Mouse (Mus musculus) urinary bladder, adult 18-20 months (tissue): ENCODE measurements around the gene Vegfb.

ENCODE experiments used
- DNase-seq, 2 experiments: peaks; one replicate each; pipeline ENCODE4 v3.0.0; 2022; ENCODE audit warnings: low spot score in 2 of 2, mixed read lengths in 2 of 2

Vegfb gene

DNA sequence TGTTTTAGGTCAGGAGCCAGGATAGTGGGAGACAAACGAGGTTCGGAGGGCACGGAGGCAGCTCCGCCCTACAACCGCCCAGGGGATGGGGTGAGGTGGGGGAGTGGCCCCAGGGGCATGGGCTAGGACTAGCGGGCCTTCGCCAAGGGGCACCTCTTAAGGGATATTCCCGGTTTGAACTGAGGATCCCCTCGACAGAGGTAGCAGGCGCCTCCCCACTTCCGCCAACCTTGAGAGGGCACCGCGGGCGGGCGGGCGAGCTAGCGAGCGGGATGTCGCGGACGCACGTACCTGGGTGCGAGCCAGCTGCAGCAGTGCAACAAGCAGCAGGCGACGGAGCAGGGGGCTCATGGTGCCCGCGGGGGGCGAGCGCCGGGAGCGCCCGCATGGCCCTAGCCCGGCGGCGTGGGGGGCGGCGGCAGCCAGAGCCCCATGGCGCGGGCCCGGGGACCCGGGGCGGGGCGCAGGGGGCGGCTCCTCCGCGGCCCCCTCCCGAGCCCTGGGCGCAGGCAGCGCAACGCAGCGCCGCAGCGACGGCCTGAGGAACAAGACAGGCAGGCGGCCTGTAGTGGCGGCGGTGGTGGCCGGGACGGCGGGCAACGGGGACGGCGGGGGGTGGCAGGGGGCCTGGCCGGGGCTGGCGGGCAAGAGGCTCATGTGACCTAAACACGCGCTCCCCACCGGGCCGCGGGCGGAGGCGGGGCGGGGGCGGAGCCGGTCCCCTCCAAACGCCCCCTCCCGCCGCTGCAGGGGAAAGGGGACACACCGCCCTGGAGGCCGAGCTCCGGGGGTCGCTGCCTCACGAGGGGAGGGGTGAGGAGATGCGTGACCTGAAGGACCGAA lies at the start of gene Vegfb:
Gene Vegfb (minus strand): TSS at position 591 of the 843 bp plus-strand sequence.
- peak; percentile 48 to 74 for DNase-seq

DNA sequence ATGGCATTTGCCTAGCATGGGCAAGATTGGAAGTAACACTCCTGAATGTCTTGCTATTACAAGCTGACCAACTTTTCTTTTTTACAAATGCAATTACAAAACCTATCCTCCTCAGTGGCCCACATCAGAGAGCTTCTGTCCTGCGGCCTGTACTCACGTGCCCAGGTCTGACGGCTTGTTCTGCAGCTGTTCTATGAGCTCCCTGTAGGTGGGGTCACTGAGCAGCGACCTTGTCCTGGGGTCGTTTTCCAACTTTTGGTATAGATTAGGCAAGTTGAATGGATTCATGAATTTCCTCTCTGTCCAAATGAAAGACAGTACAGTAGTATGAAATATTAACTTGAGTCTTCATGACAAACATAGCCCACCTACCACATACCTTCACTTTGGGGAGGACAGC lies 46.6 kb upstream of the Vegfb start:
- DNase-seq: no peak

DNA sequence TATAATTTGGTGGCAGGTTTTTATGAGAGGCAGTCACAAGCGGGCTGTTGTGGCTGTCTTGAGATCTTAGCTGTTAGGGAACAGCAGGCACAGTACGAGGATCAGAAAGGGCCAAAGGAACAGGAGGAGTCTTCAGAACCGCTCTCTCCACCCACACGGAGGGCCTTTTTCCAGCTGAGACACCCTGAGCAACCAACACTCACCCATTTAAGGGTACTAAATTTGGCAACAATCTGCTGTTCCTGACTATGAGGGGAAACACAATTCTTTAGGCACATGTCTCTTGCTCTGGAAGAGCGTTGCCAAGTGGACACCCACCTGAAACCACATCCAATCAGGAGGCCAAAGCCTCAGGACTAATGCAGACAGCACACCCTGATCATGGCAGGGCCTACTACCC lies 42.1 kb upstream of the Vegfb start:
- no peak for DNase-seq

DNA sequence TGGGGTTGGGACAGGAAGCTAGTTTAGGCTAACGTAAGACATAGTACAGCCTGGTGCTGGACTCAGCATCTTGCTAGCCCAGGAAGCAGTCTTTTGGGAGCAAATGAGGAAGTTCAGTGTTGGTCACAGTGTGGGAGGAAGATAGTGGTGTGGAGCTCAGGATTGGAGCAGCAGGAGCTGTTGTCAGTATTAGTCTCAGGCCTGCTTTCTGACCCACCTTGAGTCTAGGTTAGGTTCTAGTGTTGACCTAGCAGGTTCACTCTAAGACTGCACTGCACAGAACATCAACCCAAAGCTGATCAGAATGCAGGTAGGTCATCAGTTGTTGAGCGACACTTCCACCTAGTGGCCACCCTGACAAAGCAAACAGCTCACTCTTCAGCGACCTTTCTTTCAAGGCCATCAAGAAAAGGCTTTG lies 32.8 kb upstream of the Vegfb start:
- peak in 1 of 2 experiments; percentile 52 for DNase-seq

DNA sequence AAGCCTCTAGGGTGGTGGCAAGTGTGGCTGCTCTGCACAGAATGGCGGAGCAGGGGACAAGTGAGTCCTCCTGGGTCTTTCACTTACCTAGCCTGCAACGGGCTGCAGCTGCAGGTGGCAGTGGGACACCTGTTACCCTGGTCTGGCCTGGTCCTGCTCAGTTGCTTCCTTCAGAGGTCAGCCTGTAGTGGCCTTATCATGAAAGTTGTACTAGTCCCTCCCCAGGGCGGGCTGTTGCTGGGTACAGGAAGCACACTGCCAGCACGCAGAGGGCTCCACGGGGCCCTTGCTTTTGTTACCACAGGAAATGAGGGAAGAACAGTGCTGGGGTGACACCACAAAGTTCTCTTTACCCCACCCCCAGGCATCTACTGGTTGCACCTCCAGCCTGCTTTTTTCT lies 31.7 kb upstream of the Vegfb start, which contains the start of gene Fermt3:
Gene Fermt3 (minus strand): TSS at position 279 of the 400 bp plus-strand sequence.
- no peak for DNase-seq

DNA sequence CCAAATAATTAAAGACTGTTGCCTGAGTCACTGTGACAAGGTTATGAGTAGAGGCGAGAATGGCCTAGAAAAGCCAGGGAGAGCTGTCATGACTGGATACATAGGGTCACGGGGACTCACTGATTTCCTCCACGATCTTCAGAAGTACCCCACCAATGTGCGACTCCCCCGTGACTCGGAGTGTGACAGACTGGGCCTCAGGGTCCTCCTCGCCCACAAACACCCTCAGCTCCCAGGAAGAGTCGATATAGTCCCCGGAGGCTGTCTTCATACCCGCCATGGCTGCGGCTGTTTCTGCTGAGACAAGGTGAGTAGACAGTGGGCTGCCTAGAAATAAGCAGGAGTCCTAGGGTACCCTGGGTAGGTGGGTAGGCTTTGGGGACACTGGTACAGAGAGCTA lies 31.1 kb upstream of the Vegfb start:
- DNase-seq: no peak

DNA sequence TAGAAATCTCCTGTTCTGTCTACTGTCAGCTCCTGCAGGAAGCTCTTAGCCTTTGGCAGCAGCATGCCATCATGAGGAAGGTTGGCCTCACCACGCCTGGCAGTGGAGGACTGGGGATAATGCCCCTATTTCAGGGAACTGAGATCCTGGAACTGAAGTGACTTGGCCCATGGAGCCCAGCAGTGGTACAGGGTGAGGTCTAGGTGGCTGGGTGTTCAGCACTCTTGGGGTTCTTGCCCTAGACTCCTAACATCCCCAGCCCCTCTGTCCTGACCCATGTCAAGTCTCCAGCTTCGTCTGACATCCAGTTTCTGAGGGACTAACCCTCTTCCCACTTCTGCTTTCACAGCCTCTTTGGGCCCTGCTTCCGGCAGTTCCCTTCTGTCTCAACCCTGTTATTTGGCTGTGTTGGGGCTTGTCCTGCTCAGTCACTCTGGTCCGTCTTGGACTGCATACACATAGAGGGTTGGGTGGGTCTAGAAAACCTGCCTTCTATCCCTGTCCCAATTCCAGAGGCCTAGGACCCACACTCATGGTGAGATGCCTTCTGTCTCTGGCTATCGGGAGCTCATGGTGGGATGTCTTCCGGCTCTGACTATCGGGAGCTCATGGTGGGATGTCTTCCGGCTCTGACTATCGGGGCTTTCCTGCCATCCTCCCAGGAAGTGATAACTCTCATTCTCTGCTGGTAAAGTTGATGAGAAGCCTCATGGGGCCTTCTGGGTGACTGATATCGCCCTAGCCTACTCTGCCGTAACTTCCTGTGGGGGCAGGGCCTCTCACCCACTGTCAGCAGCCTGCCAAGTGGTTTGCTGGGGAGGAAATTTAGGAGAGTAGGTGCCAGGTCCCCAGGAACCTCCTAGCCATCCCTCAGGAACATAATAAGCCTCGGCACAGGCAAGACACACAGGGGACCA lies 30.3 kb upstream of the Vegfb start:
- DNase-seq: no peak

DNA sequence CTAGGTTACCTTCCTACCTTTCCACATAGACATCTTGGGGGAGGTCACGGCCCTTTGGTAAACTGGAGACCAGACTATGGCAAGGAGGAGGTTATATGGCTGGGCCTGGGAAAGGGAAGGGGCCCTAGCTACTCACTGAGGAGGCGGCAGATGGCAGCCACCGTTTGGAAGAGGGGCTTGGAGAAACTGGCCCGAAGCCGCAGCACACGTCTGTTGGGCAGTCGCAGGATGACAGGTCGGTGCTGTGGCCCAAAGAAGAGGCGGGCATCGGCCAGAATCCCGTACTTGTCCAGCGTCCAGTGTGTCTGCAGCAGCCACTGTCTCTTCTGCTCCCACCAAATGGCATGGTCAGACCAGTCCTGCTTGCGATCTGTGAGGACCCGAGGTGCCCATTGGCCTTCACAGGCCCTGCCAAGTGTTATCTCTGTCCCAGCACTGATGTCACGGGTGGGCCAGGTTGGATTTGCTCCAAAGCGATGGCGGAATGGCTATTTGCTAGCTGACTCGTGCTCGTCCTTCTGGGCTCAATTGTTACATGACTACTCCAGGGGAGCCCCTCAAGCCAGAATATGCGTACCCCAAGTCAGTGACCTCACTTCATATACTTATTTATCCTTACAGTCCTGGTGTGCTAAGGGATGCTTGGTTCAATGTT lies 27.2 kb upstream of the Vegfb start:
- DNase-seq: no peak

DNA sequence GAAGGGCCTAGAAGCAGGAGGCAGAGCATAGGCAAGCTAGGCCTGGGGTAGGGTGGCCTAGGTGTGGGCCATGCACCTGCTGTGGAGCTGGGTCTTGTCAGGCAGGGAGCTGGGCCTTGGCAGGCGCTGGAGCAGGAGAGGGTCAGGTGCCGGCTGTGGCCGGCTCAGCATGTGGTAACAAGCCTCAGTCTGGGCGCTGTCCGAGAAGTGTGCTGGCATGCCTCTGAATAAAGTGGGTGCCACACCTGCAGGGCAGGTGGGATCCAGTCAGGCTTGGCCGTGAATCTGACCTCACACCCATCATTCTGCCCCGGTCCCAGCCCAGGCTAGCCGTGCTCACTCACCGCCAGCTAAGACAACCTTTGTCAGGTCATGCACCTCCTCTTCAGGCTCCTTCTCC lies 26.5 kb upstream of the Vegfb start:
- peak; percentile 44 to 78 for DNase-seq

DNA sequence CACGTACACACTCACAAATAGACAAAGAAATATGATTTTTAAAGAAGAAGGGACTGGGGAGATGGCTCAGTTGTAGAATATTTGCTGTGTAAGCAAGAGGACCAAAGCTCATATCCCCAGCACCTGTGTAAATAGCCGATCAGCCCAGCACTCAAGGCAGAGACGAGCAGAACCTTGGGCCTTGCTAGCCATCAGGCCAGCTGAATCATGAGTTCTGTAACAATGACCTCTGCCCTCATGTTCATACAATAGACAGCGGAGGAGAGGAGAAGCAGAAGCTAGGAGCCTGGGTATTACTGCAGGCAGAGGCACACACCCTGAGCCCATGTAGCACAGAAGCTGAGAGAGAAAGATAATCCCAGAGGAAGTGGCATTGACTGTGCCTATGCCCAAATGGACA lies 25.0 kb upstream of the Vegfb start:
- no peak for DNase-seq

DNA sequence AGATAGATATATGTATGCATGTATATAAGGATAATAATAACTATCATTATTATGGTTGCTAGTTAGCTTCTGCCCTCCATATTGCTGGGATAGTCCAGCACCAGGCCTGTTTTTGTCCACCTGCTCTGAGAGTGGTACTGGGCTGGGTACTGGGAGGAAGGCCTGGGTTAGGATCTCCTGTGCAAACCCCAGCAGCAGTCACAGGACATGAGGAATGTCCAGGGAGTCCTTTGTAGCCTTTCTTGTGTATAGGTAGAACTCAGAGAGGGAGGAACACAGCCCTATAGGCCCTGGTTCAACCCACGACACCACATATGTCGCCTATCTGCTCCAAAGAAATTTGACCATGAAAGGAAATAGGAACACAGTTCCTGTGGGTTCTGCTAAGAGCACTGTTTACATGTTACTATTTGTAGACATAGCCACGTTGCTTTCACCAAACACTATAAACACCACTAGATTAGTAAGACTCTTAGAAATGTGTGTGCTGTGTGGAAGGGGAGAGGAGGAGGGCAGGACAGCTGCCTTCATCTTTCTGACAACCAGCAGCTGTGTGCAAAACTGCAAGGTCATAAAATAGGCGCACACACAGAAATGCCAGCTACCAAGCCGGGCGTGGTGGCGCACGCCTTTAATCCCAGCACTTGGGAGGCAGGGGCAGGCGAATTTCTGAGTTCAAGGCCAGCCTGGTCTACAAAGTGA lies 19.6 kb upstream of the Vegfb start:
- no peak for DNase-seq

DNA sequence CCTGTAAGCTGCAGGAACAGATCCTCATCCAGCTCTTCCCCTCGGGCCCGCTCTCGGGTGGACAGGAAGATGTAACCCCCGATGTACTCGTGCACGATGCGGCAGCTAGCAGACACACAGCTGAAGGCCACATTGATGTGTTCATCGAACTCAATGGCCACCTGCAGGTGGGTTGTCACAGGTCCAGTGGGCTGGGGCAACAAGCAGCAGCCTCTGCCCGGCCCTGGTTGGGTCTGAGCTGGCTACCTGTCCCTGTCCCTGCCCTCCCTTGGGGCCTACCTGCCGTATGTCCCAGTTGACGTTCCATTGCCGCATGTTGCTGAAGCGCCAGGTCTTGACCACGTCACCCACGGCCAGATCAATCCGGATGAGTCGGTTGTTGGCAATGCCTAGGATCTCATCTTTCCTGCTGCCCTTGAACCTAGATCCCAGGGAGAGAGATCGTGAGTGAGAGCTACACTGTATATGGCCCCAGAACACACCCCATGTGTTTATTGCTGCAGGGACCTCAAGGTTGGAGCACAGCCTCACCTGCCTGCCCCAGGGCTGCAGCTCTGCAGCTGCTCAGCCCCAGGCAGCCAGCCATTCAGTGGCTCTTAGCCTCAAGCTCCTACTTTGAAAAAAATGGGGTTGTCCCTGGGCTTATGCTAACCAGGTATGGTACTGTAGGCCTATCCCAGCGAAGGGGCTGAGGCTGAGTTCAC lies 12.1 kb upstream of the Vegfb start:
- no peak for DNase-seq

DNA sequence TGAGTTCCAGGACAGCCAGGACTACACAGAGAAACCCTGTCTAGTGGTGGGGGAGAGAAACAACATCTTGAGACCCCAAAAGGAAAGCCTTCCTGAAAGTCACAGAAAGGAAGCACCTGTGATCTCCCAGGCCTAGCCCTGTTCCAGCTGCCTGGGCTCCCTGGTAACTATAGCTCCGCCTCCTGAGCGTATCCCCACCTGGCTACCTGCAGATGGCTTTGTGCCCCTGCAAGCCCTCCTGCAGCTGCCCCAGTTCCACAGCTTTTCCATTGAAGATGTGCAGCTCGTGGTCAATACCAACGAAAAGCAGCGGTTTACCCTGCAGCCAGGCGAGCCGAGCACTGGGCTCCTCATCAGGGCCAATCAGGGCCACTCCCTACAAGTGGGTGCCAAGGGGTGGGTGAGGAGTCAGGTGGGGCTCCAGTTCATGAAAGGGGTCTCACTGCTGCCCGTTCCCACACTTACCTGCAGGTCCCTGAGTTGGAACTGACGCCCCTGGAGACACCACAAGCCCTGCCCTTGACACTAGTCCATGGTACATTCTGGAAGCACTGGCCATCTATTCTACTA lies 10.4 kb upstream of the Vegfb start:
- no peak for DNase-seq

DNA sequence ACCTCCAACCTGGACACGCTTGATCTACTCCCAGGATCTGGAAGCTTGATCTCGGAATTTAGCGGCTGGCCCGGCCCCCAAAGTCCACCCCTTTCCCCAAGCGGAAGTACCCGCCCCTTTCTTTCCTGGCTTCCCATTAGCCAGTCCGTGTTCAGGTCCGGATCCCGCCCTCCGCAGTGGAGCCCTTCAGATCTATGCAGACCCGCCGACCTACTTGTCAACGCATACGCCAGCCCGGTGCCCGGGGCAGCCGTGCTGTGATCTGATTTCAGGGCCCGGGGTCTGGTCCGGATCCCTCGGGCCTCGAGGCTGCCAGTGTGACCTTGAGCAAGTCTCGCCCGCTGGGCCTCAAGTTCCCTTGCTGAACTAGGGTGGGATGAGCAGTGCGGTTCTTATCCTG lies 8.6 kb upstream of the Vegfb start, which contains the start of the genes Nudt22 and Trpt1:
Gene Nudt22 (minus strand): TSS at position 112 of the 400 bp plus-strand sequence.
Gene Trpt1 (plus strand): TSS at position 126 of the 400 bp plus-strand sequence.
- DNase-seq: peak; percentile 81 to 83

DNA sequence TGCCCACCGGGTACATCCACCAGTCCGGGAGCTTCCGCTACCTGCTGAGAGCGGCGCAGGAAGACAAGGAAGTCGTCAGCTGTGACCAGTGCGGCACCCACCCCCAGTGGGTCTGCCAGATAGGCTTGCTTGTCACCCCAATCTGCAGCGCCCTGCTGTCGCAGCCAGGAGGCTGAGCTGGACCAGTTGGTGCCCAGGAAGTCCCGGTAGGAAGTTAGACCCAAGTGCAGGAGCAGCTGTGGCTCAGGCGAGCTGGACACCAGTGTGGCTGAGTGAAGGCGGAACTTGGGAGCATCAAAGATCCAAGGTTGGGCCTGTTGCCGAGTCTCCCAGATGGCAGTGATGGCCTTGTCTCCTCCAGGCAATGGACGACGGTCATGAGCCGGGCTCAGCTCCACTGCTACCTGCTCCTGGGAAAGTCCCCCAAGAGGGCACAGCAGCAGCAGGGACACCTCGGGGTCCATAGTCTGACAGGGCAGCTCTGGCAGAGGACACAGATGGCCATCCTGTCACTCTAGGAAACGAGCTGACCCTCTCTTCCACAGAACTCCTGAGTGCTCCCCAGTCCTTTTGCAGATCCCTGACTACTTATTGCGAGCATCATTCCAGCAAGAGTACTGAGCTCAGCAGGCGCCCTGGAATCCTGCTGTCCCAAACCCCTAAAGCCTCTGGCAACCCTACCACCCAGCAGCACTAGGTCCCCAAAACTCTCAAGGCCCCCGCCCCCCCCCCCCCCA lies 8.0 kb upstream of the Vegfb start:
- DNase-seq: no peak

DNA sequence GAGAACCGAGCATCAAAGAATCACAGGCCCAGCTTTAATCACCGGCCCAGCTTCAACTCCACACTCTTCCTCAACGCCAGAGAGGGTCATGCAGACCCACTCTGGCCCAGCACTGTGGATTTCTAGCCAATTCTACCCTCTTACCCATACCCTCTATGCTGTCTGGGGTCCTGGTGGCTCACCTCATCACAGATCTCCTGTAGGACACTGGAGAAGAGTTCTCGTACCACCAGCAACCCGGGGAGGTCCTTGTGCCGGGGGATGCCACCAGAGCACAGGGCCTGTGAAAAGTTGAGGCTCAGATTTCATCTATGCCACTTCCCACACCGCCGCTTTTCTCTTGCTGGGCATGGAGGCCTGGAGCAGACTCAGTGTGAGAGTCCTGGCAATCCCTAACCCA lies 7.0 kb upstream of the Vegfb start:
- no peak for DNase-seq

DNA sequence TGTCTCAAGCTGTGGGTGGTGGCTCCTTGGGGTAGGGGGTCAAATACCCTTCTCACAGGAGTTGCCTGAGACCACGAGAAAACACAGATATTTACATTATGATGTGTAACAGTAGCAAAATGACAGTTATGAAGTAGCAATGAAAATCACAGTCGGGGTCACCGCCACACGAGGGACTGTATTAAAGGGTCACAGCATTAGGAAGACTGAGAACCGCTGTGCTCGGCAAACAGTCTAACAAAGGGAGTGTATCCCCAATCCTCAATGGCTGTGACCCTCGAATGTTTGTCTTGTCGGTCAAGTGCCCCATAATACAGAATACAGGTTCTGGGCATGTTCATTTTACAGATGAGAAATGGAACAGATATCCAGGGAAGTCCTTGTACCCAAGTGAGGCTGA lies 6.6 kb upstream of the Vegfb start:
- DNase-seq: no peak

DNA sequence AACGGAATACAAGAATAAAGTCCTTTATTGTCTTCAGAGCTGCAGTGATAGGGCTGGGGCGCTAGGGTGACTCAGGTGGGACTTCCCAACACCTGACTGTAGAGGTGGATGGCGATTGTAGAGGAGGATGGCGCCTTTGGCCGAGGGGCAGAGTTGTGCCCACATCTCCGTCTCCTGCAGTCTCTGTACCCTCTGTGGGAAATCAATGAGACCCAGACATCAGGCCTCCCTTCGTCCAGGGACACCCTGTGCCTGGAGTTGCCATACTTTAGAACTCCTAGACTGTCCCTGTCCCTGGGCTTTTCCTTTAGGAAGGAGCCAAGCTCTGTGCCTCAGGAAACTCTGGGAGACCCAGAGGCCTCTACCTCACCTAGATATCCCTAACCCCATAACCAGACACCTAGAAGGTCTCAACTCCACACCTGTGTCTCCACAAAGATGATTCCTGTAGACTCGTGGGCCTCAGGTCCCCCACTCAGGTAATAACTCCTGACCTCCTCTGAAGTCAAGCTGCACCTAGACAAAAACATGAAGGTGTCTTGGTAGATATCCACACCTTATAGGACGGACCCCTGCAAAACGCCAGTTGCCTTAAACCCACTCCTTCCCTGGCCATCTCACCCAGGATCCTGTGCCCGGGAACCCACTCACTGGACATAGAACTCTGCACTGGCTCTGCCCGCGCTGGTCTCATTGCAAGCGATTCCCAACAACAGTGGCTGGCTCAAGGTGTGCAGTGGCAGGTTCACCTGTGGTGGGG lies 5.7 kb upstream of the Vegfb start:
- DNase-seq: no peak
